Mouse (Mus musculus): ENCODE data around the gene Rtkn. TPM values are rescaled to one million over a fixed set of nuclear protein-coding genes. Genes with fewer than 3 reads are reported as not detected.

Gene Rtkn
- total and polyA plus RNA-seq, 2 experiments from 2014 or later = 12.5 to 45.9 TPM

DNA sequence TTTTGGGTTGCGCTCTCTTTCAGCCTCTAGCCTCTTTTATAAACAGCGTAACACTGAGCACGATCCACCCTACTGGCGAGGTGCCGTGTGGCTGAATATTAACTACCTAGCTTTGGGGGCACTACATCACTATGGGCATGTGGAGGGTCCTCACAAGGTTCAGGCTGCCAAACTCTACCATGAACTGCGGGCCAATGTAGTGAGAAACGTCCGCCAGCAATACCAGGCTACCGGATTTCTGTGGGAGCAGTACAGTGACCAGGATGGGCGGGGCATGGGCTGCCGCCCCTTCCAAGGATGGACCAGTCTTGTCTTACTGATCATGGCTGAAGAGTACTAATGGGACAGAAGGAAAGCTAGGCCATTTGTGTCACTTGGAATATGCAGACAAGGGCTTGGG is 16.9 kb upstream of the Rtkn start:
- ATAC-seq (ENCODE audit: insufficient read depth, low read depth) = no peak
- DNase-seq (ENCODE audit: low spot score) = no peak
- Histone ChIP-seq H3K27ac (ENCODE audit: low read depth) (no peak overlapping the region), H3K9ac (replicated peaks; ENCODE audit: low read depth, low read length) (no peak overlapping the region), H3K36me3 (replicated peaks; ENCODE audit: control insufficient read depth, insufficient read depth, low read length) (peaks cover 15% of the 10 kb centered on the region), H3K9me3 (replicated peaks; ENCODE audit: control insufficient read depth, low read length) (no peaks in the 10 kb centered on the region), H3K4me3 (ENCODE audit: low read depth, low read length) (no peak overlapping the region), H3K4me1 (ENCODE audit: control insufficient read depth, insufficient read depth) (peaks cover 18% of the 10 kb centered on the region; the same call in 1 of the 2 replicates), H3K4me2 (ENCODE audit: low read depth, low read length) (no peak overlapping the region), H3K27me3 (ENCODE audit: control insufficient read depth, insufficient read depth, low read length) (no peaks in the 10 kb centered on the region)
- WGBS = 79% methylated on average over 11 of the region's 11 CpGs
- TF ChIP-seq CTCF (IDR thresholded peaks at IDR 0.05; ENCODE audit: low read depth) (no peak), EP300 (IDR thresholded peaks at IDR 0.05; ENCODE audit: low read depth) (no peak)

DNA sequence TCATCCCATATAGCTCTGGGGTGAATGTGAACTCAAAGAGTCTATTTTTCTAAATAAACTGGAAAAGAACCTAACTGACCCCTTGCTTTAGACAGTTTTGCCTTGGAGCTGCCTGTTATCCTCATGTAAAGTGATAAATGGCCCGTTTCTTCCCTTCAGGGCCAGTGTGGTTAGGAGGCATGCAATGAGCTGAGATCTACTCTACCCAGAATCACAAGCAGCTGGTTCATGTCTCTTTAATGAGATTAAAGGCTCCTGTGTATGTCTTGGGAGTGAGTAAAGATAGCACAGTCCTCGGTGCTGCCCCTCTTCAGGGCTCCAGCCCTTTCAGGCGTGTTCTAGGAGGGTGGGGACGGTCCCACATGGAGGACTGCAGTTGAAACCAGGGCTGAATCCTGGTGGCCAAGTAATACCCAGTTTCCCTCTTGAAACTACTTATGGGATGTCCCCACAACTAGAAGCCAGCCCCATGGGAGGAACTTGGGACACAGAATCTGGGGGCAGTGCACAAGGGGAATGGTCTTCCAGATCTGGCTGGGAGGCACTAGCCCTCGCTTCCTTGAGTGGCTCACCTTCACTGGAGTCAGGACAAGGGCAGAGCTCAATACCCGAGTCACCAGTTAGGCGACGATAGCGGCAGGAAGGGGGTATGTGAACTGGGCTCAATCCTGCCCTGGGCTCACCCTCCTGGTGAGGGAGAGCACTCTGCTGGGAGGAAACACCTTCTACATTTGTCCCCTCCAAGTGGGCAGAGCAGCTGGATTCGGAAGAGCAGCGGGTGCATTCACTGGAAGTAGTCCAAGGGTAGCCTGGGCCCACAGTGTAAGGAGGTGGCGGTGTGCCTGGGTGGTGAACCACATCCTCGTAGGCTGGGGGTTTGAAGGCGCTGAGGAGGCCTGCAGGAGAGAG is 16.2 kb upstream of the Rtkn start:
- peaks cover 15% of the 10 kb centered on the region for H3K36me3 ChIP-seq (replicated peaks; ENCODE audit: control insufficient read depth, insufficient read depth, low read length)
- H3K4me1 ChIP-seq (ENCODE audit: control insufficient read depth, insufficient read depth) = peaks cover 21% of the 10 kb centered on the region
- H3K4me2 ChIP-seq (ENCODE audit: low read depth, low read length) = no peak overlapping the region
- WGBS = 73% methylated on average over 14 of the region's 14 CpGs
- DNase-seq (ENCODE audit: low spot score) = no peak
- ATAC-seq (ENCODE audit: insufficient read depth, low read depth) = no peak
- no peak overlapping the region for H3K27ac ChIP-seq (ENCODE audit: low read depth)
- H3K9ac ChIP-seq (replicated peaks; ENCODE audit: low read depth, low read length) = no peak overlapping the region
- H3K27me3 ChIP-seq (ENCODE audit: control insufficient read depth, insufficient read depth, low read length) = no peaks in the 10 kb centered on the region
- H3K4me3 ChIP-seq (ENCODE audit: low read depth, low read length) = no peak overlapping the region
- H3K9me3 ChIP-seq (replicated peaks; ENCODE audit: control insufficient read depth, low read length) = no peaks in the 10 kb centered on the region
- no peak for TF ChIP-seq EP300 (IDR thresholded peaks at IDR 0.05; ENCODE audit: low read depth)
- no peak for TF ChIP-seq CTCF (IDR thresholded peaks at IDR 0.05; ENCODE audit: low read depth)

DNA sequence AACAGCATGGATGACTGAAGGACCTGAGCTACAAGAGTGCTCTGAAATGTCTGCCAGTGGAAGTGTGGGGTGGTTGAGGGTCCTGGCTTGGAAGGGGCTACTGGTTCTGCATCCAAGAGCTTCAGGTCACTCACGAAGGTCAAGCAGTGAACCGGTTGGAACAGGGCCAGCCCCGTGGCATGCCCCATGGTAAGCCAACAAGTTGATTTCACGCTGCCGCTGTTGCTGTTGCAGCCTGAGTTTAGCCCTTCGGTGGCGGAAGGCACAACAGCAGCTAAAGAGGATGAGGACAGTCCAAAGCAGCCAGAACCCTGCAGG is 15.6 kb upstream of the Rtkn start:
- no peak overlapping the region for H3K4me2 ChIP-seq (ENCODE audit: low read depth, low read length)
- DNase-seq (ENCODE audit: low spot score) = no peak
- H3K4me1 ChIP-seq (ENCODE audit: control insufficient read depth, insufficient read depth) = peaks cover 27% of the 10 kb centered on the region
- no peak for TF ChIP-seq EP300 (IDR thresholded peaks at IDR 0.05; ENCODE audit: low read depth)
- no peak for TF ChIP-seq CTCF (IDR thresholded peaks at IDR 0.05; ENCODE audit: low read depth)
- H3K27ac ChIP-seq (ENCODE audit: low read depth) = no peak overlapping the region
- WGBS = 60% methylated on average over 7 of the region's 7 CpGs
- ATAC-seq (ENCODE audit: insufficient read depth, low read depth) = no peak
- H3K36me3 ChIP-seq (replicated peaks; ENCODE audit: control insufficient read depth, insufficient read depth, low read length) = peaks cover 15% of the 10 kb centered on the region
- H3K9me3 ChIP-seq (replicated peaks; ENCODE audit: control insufficient read depth, low read length) = no peaks in the 10 kb centered on the region
- H3K27me3 ChIP-seq (ENCODE audit: control insufficient read depth, insufficient read depth, low read length) = no peaks in the 10 kb centered on the region
- no peak overlapping the region for H3K9ac ChIP-seq (replicated peaks; ENCODE audit: low read depth, low read length)
- no peak overlapping the region for H3K4me3 ChIP-seq (ENCODE audit: low read depth, low read length)

DNA sequence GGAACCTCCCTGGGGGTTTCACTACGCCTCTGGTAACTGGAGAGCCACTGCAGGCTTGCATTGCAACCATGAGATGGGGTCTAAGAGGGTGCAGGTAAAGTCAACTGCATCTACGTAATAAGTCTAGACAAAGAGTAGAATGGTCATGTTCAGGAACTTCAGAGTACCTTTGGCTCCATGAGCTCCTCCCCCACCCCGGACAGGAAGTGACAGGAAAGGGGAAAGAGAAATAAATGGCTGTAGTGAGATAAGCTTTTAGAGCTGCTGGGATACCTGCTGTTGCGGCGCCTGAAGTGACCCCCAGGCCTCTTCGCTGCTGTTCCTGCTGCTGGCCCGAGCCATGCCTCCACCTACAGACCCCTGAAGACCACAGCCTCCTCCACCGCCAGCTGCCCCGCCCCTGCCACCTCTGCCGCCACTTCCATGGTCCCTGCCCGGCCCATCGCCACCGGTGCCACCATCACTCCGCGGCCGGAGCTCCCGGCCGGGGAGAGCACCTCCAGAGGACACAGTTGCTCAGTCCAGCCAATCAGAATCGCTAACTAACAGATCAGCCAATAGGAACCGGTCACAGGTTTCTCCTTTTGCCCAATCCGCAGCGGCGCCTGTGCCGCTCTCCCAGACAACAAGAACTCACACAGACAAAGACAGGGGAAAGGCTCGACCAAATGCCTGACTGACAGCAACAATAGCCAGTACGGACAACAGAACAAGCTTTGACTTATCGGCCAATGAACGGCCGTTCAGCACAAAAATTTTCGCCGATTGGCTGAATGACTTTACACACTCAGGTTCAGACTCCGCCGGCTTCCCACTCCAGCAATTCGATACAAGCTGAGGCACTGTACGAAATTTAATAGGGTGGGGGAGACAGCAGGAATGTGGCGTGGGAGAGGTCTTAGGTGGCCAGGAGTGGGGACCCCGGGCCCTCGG is 14.1 kb upstream of the Rtkn start, which contains the start of gene Wbp1:
Gene Wbp1, minus strand, starts transcription at position 630 of the 933 bp plus-strand sequence.
- peak within 1 kb of the TSS; percentile 72 for H3K9ac ChIP-seq (replicated peaks; ENCODE audit: low read depth, low read length)
- TF ChIP-seq CTCF (IDR thresholded peaks at IDR 0.05; ENCODE audit: low read depth) (no peak), EP300 (IDR thresholded peaks at IDR 0.05; ENCODE audit: low read depth) (peak; percentile 85; the same call in 1 of the 2 replicates)
- H3K27ac ChIP-seq (ENCODE audit: low read depth) = peak within 1 kb of the TSS; percentile 85
- no peaks in the 10 kb centered on the region for H3K9me3 ChIP-seq (replicated peaks; ENCODE audit: control insufficient read depth, low read length)
- H3K4me1 ChIP-seq (ENCODE audit: control insufficient read depth, insufficient read depth) = peaks cover 22% of the 10 kb centered on the region
- DNase-seq (ENCODE audit: low spot score) (peak; percentile 99), ATAC-seq (ENCODE audit: insufficient read depth, low read depth) (peak; percentile 95)
- no peaks in the 10 kb centered on the region for H3K27me3 ChIP-seq (ENCODE audit: control insufficient read depth, insufficient read depth, low read length)
- H3K36me3 ChIP-seq (replicated peaks; ENCODE audit: control insufficient read depth, insufficient read depth, low read length) = peaks cover 15% of the 10 kb centered on the region
- H3K4me3 ChIP-seq (ENCODE audit: low read depth, low read length) = peak within 1 kb of the TSS; percentile 60
- peak within 1 kb of the TSS; percentile 96 for H3K4me2 ChIP-seq (ENCODE audit: low read depth, low read length)
- WGBS = under 1% methylated on average over 38 of the region's 38 CpGs

DNA sequence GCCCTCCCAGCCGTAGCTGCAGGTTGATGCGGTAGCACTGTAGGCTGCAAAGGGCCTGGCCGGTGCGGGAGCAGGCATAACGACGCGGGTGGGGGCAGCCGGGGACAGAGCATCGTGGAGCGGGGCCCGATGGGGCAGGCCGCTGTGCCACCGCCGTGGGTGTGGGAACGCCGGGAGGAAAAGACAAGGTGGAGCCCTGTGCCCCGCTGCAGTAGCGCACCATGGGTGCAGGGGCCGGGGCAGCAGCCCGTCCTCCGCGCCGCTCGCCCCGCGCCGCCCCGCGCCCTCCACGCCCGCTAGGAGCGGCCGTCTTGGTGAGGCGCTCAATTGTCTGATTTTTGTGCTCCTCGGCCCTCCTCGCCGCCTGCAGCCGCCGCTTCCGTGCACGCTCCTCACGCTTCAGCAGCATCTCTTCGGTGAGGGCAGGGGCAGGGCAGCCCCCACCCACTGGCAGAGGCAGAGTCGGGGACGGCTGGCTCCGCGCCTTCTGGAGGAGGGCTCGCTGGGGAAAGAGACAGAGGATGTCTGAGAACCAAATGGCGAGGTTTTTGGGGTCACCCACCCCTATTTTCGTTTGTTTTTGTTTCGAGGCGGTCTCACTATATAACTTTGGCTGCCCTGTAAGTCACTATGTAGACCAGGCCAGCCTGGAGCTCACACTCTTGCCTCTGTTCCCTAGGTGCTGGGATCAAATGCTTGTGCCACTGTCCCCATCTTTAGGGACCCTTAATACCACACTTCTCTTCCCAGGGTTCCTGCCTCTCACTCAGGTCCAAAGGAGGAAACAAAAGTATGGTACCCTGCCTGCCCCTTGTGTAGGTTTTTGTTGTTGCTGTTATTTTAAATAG is 13.2 kb upstream of the Rtkn start:
- Histone ChIP-seq H3K27me3 (ENCODE audit: control insufficient read depth, insufficient read depth, low read length) (no peaks in the 10 kb centered on the region), H3K36me3 (replicated peaks; ENCODE audit: control insufficient read depth, insufficient read depth, low read length) (peaks cover 12% of the 10 kb centered on the region), H3K4me1 (ENCODE audit: control insufficient read depth, insufficient read depth) (peaks cover 20% of the 10 kb centered on the region), H3K27ac (ENCODE audit: low read depth) (peak overlapping the region; percentile 85), H3K9ac (replicated peaks; ENCODE audit: low read depth, low read length) (peak overlapping the region; percentile 72), H3K9me3 (replicated peaks; ENCODE audit: control insufficient read depth, low read length) (no peaks in the 10 kb centered on the region), H3K4me3 (ENCODE audit: low read depth, low read length) (peak overlapping the region; percentile 60), H3K4me2 (ENCODE audit: low read depth, low read length) (peak overlapping the region; percentile 96)
- WGBS = 2% methylated on average over 38 of the region's 52 CpGs
- peak; percentile 27 for ATAC-seq (ENCODE audit: insufficient read depth, low read depth)
- DNase-seq (ENCODE audit: low spot score) = no peak
- no peak for TF ChIP-seq CTCF (IDR thresholded peaks at IDR 0.05; ENCODE audit: low read depth)
- no peak for TF ChIP-seq EP300 (IDR thresholded peaks at IDR 0.05; ENCODE audit: low read depth)

Measured in heart, postnatal 0 days (tissue).